23 mouse cellular contexts compared by ENCODE assay signal in genomic region chr15:49043035-49043434, GRCm38 (mm10).
DNase-seq lines count a peak whose midpoint lies in the region; ATAC-seq and TF ChIP-seq lines count a peak whose summit lies in the region.
"Had no signal": no experiment of that assay in that cellular context is flagged by ENCODE, and none has a peak within 500 bp of the region (broad histone marks: within the 10 kb centered on the region; RNA-seq: fewer than 3 reads in every experiment).

No protein-coding gene starts in this region.

- no peaks in the 10 kb centered on the region for H3K36me3 ChIP-seq in forebrain, embryonic 14.5 days (ENCODE audit: control insufficient read depth, insufficient read depth, low read length)
- no peaks in the 10 kb centered on the region for H3K36me3 ChIP-seq in forebrain, postnatal 0 days (ENCODE audit: insufficient read depth)
- H3K36me3 ChIP-seq in lung, embryonic 14.5 days (ENCODE audit: insufficient read depth): no peaks in the 10 kb centered on the region
- no peaks in the 10 kb centered on the region for H3K36me3 ChIP-seq in MEL (ENCODE audit: control insufficient read depth in 1 of 2, insufficient read depth in 2 of 2, low read length in 2 of 2)
- H3K36me3 ChIP-seq: embryonic facial prominence, embryonic 13.5 days; embryonic facial prominence, embryonic 15.5 days; G1E had no signal

- no peak overlapping the region for H3K9ac ChIP-seq in forebrain, embryonic 14.5 days (ENCODE audit: low read length)
- H3K9ac ChIP-seq in forebrain, postnatal 0 days: no peak overlapping the region
- no peak overlapping the region for H3K9ac ChIP-seq in lung, embryonic 14.5 days
- H3K9ac ChIP-seq in MEL (ENCODE audit: control insufficient read depth, low read depth, low read length, poor library complexity, severe bottlenecking): no peak overlapping the region
- H3K9ac ChIP-seq: embryonic facial prominence, embryonic 13.5 days; embryonic facial prominence, embryonic 15.5 days; forebrain, embryonic 13.5 days had no signal

- H3K9me3 ChIP-seq in forebrain, embryonic 14.5 days (replicated peaks; ENCODE audit: control insufficient read depth, low read length): no peaks in the 10 kb centered on the region
- no peaks in the 10 kb centered on the region for H3K9me3 ChIP-seq in forebrain, postnatal 0 days (ENCODE audit: low read length)
- H3K9me3 ChIP-seq in lung, embryonic 14.5 days (ENCODE audit: low read depth, low read length): no peaks in the 10 kb centered on the region
- no peaks in the 10 kb centered on the region for H3K9me3 ChIP-seq in MEL (replicated peaks; ENCODE audit: insufficient read depth, low read length)
- H3K9me3 ChIP-seq: embryonic facial prominence, embryonic 13.5 days; embryonic facial prominence, embryonic 15.5 days; forebrain, embryonic 13.5 days; G1E had no signal

- no peak for TF ChIP-seq EP300 in MEL (IDR thresholded peaks at IDR 0.05; ENCODE audit: low read depth in 1 of 2, low read length in 2 of 2)

- TF ChIP-seq RAD21 in MEL (IDR thresholded peaks at IDR 0.05; ENCODE audit: low read depth, low read length): no peak

- no peaks in the 10 kb centered on the region for H3K4me1 ChIP-seq in forebrain, embryonic 14.5 days (ENCODE audit: control insufficient read depth, insufficient read depth, low read length)
- no peaks in the 10 kb centered on the region for H3K4me1 ChIP-seq in forebrain, postnatal 0 days (ENCODE audit: insufficient read depth)
- H3K4me1 ChIP-seq in lung, embryonic 14.5 days (ENCODE audit: insufficient read depth): no peaks in the 10 kb centered on the region
- H3K4me1 ChIP-seq in lung, adult 2 months (ENCODE audit: control insufficient read depth, insufficient read depth, low read length): no peaks in the 10 kb centered on the region
- H3K4me1 ChIP-seq in MEL (ENCODE audit: control insufficient read depth in 1 of 2, insufficient read depth in 2 of 2, low read length in 2 of 2): no peaks in the 10 kb centered on the region; a peak in 1 of 4 replicates
- H3K4me1 ChIP-seq: embryonic facial prominence, embryonic 13.5 days; embryonic facial prominence, embryonic 15.5 days; forebrain, embryonic 13.5 days had no signal

- H3K27ac ChIP-seq in forebrain, embryonic 14.5 days (ENCODE audit: low read depth, low read length): no peak overlapping the region
- H3K27ac ChIP-seq in forebrain, postnatal 0 days (ENCODE audit: low read depth, low read length): no peak overlapping the region
- H3K27ac ChIP-seq in lung, embryonic 14.5 days (ENCODE audit: low read depth): no peak overlapping the region
- H3K27ac ChIP-seq in MEL (ENCODE audit: control insufficient read depth, low read depth, low read length): no peak overlapping the region
- H3K27ac ChIP-seq: embryonic facial prominence, embryonic 13.5 days; embryonic facial prominence, embryonic 15.5 days; forebrain, embryonic 13.5 days had no signal

- no peak for TF ChIP-seq POLR2A in lung, adult 2 months (IDR thresholded peaks at IDR 0.05; ENCODE audit: borderline replicate concordance, extremely low read depth, low read depth, low read length)
- no peak for TF ChIP-seq POLR2A in MEL (IDR thresholded peaks at IDR 0.05; ENCODE audit: control insufficient read depth in 1 of 2, insufficient read depth in 1 of 2, low read depth in 1 of 2, low read length in 2 of 2, poor library complexity in 1 of 2)

- no peak for ATAC-seq in forebrain, embryonic 14.5 days
- ATAC-seq in forebrain, postnatal 0 days: no peak
- ATAC-seq in lung, embryonic 14.5 days (ENCODE audit: insufficient read depth): peak; percentile 41; the same call in 1 of the 2 replicates
- ATAC-seq: CD4-positive, CD25-positive, alpha-beta regulatory T cell, adult 4 months; forebrain, embryonic 13.5 days had no signal

- no peak overlapping the region for H3K4me2 ChIP-seq in forebrain, embryonic 14.5 days (ENCODE audit: low read length)
- H3K4me2 ChIP-seq in forebrain, postnatal 0 days (ENCODE audit: low read depth): no peak overlapping the region
- no peak overlapping the region for H3K4me2 ChIP-seq in lung, embryonic 14.5 days
- H3K4me2 ChIP-seq: embryonic facial prominence, embryonic 13.5 days; embryonic facial prominence, embryonic 15.5 days; forebrain, embryonic 13.5 days had no signal

- WGBS in forebrain, embryonic 14.5 days: 62% methylated on average over 2 of the region's 2 CpGs
- 61% methylated on average over 2 of the region's 2 CpGs for WGBS in forebrain, postnatal 0 days
- WGBS in lung, embryonic 14.5 days: 36% methylated on average over 2 of the region's 2 CpGs
- WGBS in lung, adult 2 months: 33% methylated on average over 2 of the region's 2 CpGs

- TF ChIP-seq CTCF in forebrain, postnatal 0 days (IDR thresholded peaks at IDR 0.05; ENCODE audit: low read depth): no peak
- TF ChIP-seq CTCF in lung, embryonic 14.5 days (IDR thresholded peaks at IDR 0.05; ENCODE audit: low read depth): no peak
- no peak for TF ChIP-seq CTCF in lung, adult 2 months (IDR thresholded peaks at IDR 0.05; ENCODE audit: insufficient read depth, low read length)
- TF ChIP-seq CTCF in MEL (IDR thresholded peaks at IDR 0.05 in 2 of 3, conservative IDR thresholded peaks at IDR 0.05 in 1 of 3; ENCODE audit: control insufficient read depth in 1 of 3, insufficient read depth in 1 of 3, low read depth in 2 of 3, low read length in 3 of 3, poor library complexity in 1 of 3, severe bottlenecking in 1 of 3): no peak

- H3K27me3 ChIP-seq in forebrain, embryonic 14.5 days (replicated peaks; ENCODE audit: control insufficient read depth, insufficient read depth, low read length): no peaks in the 10 kb centered on the region
- no peaks in the 10 kb centered on the region for H3K27me3 ChIP-seq in forebrain, postnatal 0 days (ENCODE audit: insufficient read depth, low read length)
- no peaks in the 10 kb centered on the region for H3K27me3 ChIP-seq in lung, embryonic 14.5 days (ENCODE audit: insufficient read depth, low read length)
- no peaks in the 10 kb centered on the region for H3K27me3 ChIP-seq in MEL (ENCODE audit: control insufficient read depth in 1 of 2, insufficient read depth in 2 of 2, low read length in 2 of 2)
- H3K27me3 ChIP-seq: CH12.LX; embryonic facial prominence, embryonic 13.5 days; embryonic facial prominence, embryonic 15.5 days; forebrain, embryonic 13.5 days had no signal

- H3K4me3 ChIP-seq in forebrain, embryonic 14.5 days (ENCODE audit: low read depth, low read length): no peak overlapping the region
- H3K4me3 ChIP-seq in forebrain, postnatal 0 days (ENCODE audit: low read depth, low read length): no peak overlapping the region
- H3K4me3 ChIP-seq in lung, embryonic 14.5 days (ENCODE audit: low read depth, low read length): no peak overlapping the region
- H3K4me3 ChIP-seq in lung, adult 2 months (replicated peaks; ENCODE audit: extremely low read depth, low read depth, low read length): no peak overlapping the region
- peak overlapping the region in 1 of 2 experiments; percentile 27; a peak in 1 of 4 replicates for H3K4me3 ChIP-seq in MEL (ENCODE audit: control insufficient read depth in 1 of 2, insufficient read depth in 1 of 2, low read depth in 2 of 2, low read length in 2 of 2)
- H3K4me3 ChIP-seq: embryonic facial prominence, embryonic 13.5 days; embryonic facial prominence, embryonic 15.5 days; erythroblast, embryonic 14.5 days; forebrain, embryonic 13.5 days had no signal

- H3K79me2 ChIP-seq in MEL (ENCODE audit: control insufficient read depth, insufficient read depth, low read length, poor library complexity): no peaks in the 10 kb centered on the region

- DNase-seq in forebrain, embryonic 14.5 days (ENCODE audit: low spot score): peak; percentile 3
- DNase-seq in forebrain, postnatal 0 days: no peak
- peak; percentile 50 for DNase-seq in lung, embryonic 14.5 days
- DNase-seq in lung, adult 2 months: no peak
- DNase-seq in MEL (ENCODE audit: low read depth, low spot score): no peak
- DNase-seq in left cerebral cortex, adult 11 months (ENCODE audit: low spot score): no peak
- DNase-seq: adrenal gland, adult 2 months; adrenal gland, postnatal 10 days; adrenal gland, postnatal 25 days; B cell, adult 2 months; cerebellum, adult 11-12 months; cerebellum, adult 8-10 months; cerebellum, adult 9-11 months; cerebellum, postnatal 14 days; cerebellum, postnatal 36 days; embryo, embryonic 11 days had no signal

TF ChIP-seq in MEL, 35 proteins besides CTCF, POLR2A, EP300 and RAD21:
- TF ChIP-seq MXI1 (IDR thresholded peaks at IDR 0.05; ENCODE audit: low read depth, low read length) (no peak), BHLHE40 (IDR thresholded peaks at IDR 0.05; ENCODE audit: borderline replicate concordance, low read depth, low read length) (no peak), ETS1 (IDR thresholded peaks at IDR 0.05; ENCODE audit: low read depth, low read length) (peak; percentile 60; the same call in 1 of the 2 replicates), MEF2A (IDR thresholded peaks at IDR 0.05; ENCODE audit: extremely low read depth, insufficient replicate concordance, low read depth, low read length, poor library complexity, severe bottlenecking) (no peak), E2F4 (IDR thresholded peaks at IDR 0.05; ENCODE audit: borderline replicate concordance, low read depth, low read length) (no peak), NELFE (IDR thresholded peaks at IDR 0.05; ENCODE audit: low read depth, low read length) (no peak), MAFK (IDR thresholded peaks at IDR 0.05; ENCODE audit: borderline replicate concordance, low read depth, low read length) (peak; percentile 34; the same call in 1 of the 2 replicates), GATA1 (IDR thresholded peaks at IDR 0.05; ENCODE audit: low read depth, low read length) (no peak)

Comparison
In these comparisons a context has a peak if more than half of its experiments do, and no peak if none do; other contexts are left out.
1. DNase-seq: peak in forebrain, embryonic 14.5 days (single experiment) and lung, embryonic 14.5 days (single experiment); none in forebrain, postnatal 0 days (single experiment), lung, adult 2 months (single experiment), MEL (single experiment) and left cerebral cortex, adult 11 months (single experiment).